In genomic region chr17:8548733-8549132, GRCm38 (mm10) we compare ENCODE assay signal across 29 mouse cellular contexts. TPM values are rescaled to one million over a fixed set of nuclear protein-coding genes. Genes with fewer than 3 reads are reported as not detected.
"Had no signal": no experiment of that assay in that cellular context is flagged by ENCODE, and none has a peak within 500 bp of the region (broad histone marks: within the 10 kb centered on the region; RNA-seq: fewer than 3 reads in every experiment).

No protein-coding gene starts in this region.

- H3K27me3 ChIP-seq: intestine, embryonic 15.5 days; liver, embryonic 15.5 days; lung, embryonic 15.5 days; midbrain, embryonic 13.5 days; neural tube, embryonic 13.5 days had no signal

- H3K4me3 ChIP-seq: intestine, embryonic 15.5 days; kidney, embryonic 15.5 days; limb, embryonic 10.5 days; limb, embryonic 13.5 days; liver, embryonic 12.5 days; liver, embryonic 15.5 days; lung, embryonic 15.5 days; megakaryocyte, embryonic 14.5 days; midbrain, embryonic 10.5 days; midbrain, embryonic 13.5 days; myocyte; neural tube, embryonic 13.5 days; stomach, embryonic 15.5 days had no signal

- DNase-seq: kidney, adult 11 months; kidney, adult 8-10 months; kidney, postnatal 14 days; layer of hippocampus, adult 9-11 months; layer of hippocampus, postnatal 36 days; liver; lung, adult 18-20 months; lung, postnatal 10 days; lung, postnatal 36 days; retina, postnatal 1 day; spleen, adult 18-20 months had no signal

- H3K9me3 ChIP-seq: intestine, embryonic 15.5 days; kidney, embryonic 15.5 days; limb, embryonic 10.5 days; limb, embryonic 13.5 days; liver, embryonic 12.5 days; liver, embryonic 15.5 days; lung, embryonic 15.5 days; midbrain, embryonic 10.5 days; midbrain, embryonic 13.5 days; neural tube, embryonic 13.5 days; stomach, embryonic 15.5 days had no signal

- H3K27ac ChIP-seq: intestine, embryonic 15.5 days; kidney, embryonic 15.5 days; limb, embryonic 10.5 days; limb, embryonic 13.5 days; liver, embryonic 12.5 days; liver, embryonic 15.5 days; lung, embryonic 15.5 days; midbrain, embryonic 10.5 days; midbrain, embryonic 13.5 days; neural tube, embryonic 13.5 days; stomach, embryonic 15.5 days had no signal

- H3K4me1 ChIP-seq: intestine, embryonic 15.5 days; kidney, embryonic 15.5 days; limb, embryonic 10.5 days; liver, embryonic 12.5 days; liver, embryonic 15.5 days; lung, embryonic 15.5 days; megakaryocyte, embryonic 14.5 days; midbrain, embryonic 10.5 days; midbrain, embryonic 13.5 days; neural tube, embryonic 13.5 days; stomach, embryonic 15.5 days had no signal

- H3K36me3 ChIP-seq: intestine, embryonic 15.5 days; kidney, embryonic 15.5 days; limb, embryonic 10.5 days; limb, embryonic 13.5 days; liver, embryonic 12.5 days; liver, embryonic 15.5 days; lung, embryonic 15.5 days; midbrain, embryonic 10.5 days; midbrain, embryonic 13.5 days; neural tube, embryonic 13.5 days; stomach, embryonic 15.5 days had no signal

RNA-seq across cellular contexts. Expression of gene Gm17087, which starts 18.0 kb away (rescaled TPM):
- total RNA-seq: layer of hippocampus, adult 18-20 months; layer of hippocampus, postnatal 36 days; left cerebral cortex, adult 8-10 months; left cerebral cortex, postnatal 14 days; monocyte, adult 5-6 weeks; neutrophil, adult 5-6 weeks had no signal

RNA-seq across cellular contexts. Expression of gene Pde10a, which starts 23.6 kb away (rescaled TPM):
- total RNA-seq: monocyte, adult 5-6 weeks; neutrophil, adult 5-6 weeks had no signal
